Mouse (Mus musculus) midbrain, postnatal 0 days (tissue): Measurements from ENCODE around the gene Efnb2. TPM values are rescaled to one million over a fixed set of nuclear protein-coding genes. Genes with fewer than 3 reads are reported as not detected.
A peak's percentile ranks its signal among the peaks of the same experiment; 100 is the strongest.

Experiments used
- ATAC-seq: fragments of 200-750 bp; cut with Nextera tagmentation; 2 replicates; pipeline ENCODE4 v1.8.0; 2017; ENCODE audit warnings: moderate number of reproducible peaks, mild to moderate bottlenecking, moderate TSS enrichment, moderate library complexity; ENCODE audit not compliant: low FRiP score
- DNase-seq: peaks from one replicate; pipeline ENCODE4 v3.0.0-alpha.2; 2015; ENCODE audit warnings: low spot score
- H3K27ac ChIP-seq: fragments of 300-500 bp; sonication (generic); 2 replicates; pipeline ENCODE4 v1.5.1; 2014; ENCODE audit warnings: low read depth, mild to moderate bottlenecking, low read length, mixed read lengths
- H3K27me3 ChIP-seq: fragments of 300-500 bp; sonication (generic); 2 replicates; pipeline ENCODE4 v1.6.1; 2014; ENCODE audit warnings: low read length, control low read depth, mixed read lengths; ENCODE audit not compliant: insufficient read depth
- H3K36me3 ChIP-seq: fragments of 300-500 bp; sonication (generic); 2 replicates; pipeline ENCODE4 v1.6.1; 2014; ENCODE audit warnings: low read length, control low read depth, mixed read lengths; ENCODE audit not compliant: insufficient read depth
- H3K4me1 ChIP-seq: fragments of 300-500 bp; sonication (generic); 2 replicates; pipeline ENCODE4 v1.6.1; 2014; ENCODE audit warnings: mild to moderate bottlenecking, control low read depth, antibody characterized with exemption, low read length, mixed read lengths; ENCODE audit not compliant: insufficient read depth
- H3K4me2 ChIP-seq: fragments of 300-500 bp; sonication (generic); 2 replicates; pipeline ENCODE4 v1.6.1; 2014; ENCODE audit warnings: low read depth, mild to moderate bottlenecking, low read length, mixed read lengths; ENCODE audit not compliant: poor library complexity, severe bottlenecking
- H3K4me3 ChIP-seq: fragments of 300-500 bp; sonication (generic); 2 replicates; pipeline ENCODE4 v1.5.1; 2014; ENCODE audit warnings: low read depth, mild to moderate bottlenecking, low read length, moderate library complexity
- H3K9ac ChIP-seq: fragments of 300-500 bp; sonication (generic); replicated peaks from 2 replicates; pipeline ENCODE4 v1.6.1; 2014; ENCODE audit warnings: mild to moderate bottlenecking, low read length, moderate library complexity, mixed read lengths; ENCODE audit not compliant: poor library complexity, severe bottlenecking
- H3K9me3 ChIP-seq: fragments of 300-500 bp; sonication (generic); 2 replicates; pipeline ENCODE4 v1.6.1; 2016; ENCODE audit warnings: low read length, control low read depth
- CTCF ChIP-seq: IDR thresholded peaks from 2 replicates; pipeline ENCODE4 v1.5.1; 2016; ENCODE audit warnings: antibody characterized with exemption, mild to moderate bottlenecking
- WGBS: fragments of 180-500 bp; shearing (Covaris S2); extraction: QIAGEN DNeasy Blood & Tissue Kit; methylation state at CpG from one replicate; pipeline ENCODE4 v1.1.7; 2014; 5-methylcytosine and 5-hydroxymethylcytosine counted together
- polyA plus RNA-seq: library from polyadenylated mRNA; unstranded; fragments of >200 nt; fragmentation: Nextera tagmentation; extraction: Ambion mirVana; gene quantifications from 2 replicates; pipeline ENCODE4 v1.2.1, GENCODE M21; 2015
- total RNA-seq: library from RNA; depleted of rRNA; stranded (reverse); fragments of >200 nt; gene quantifications from 2 replicates; pipeline ENCODE4 v1.2.3, GENCODE M21; 2014

Gene Efnb2
- total and polyA plus RNA-seq, 2 experiments from 2014 or later, result 6.8 to 20.7 TPM

- Histone ChIP-seq H3K9me3 (no peaks in the 10 kb centered on the region), H3K27ac (peak within 1 kb of the TSS; percentile 98), H3K4me3 (peak within 1 kb of the TSS; percentile 91), H3K36me3 (no peaks in the 10 kb centered on the region), H3K9ac (peak within 1 kb of the TSS; percentile 99), H3K4me1 (peaks cover 14% of the 10 kb centered on the region; the same call in 1 of the 2 replicates), H3K4me2 (peak within 1 kb of the TSS; percentile 71), H3K27me3 (no peaks in the 10 kb centered on the region)
- peak; percentile 96 for DNase-seq
- peak; percentile 96 for ATAC-seq
- 0% methylated on average over 76 of the region's 81 CpGs for WGBS
- TF ChIP-seq CTCF, result no peak
Observed at GRCm38 (mm10) chr8:8690146-8691092, 29.4 kb upstream of the Efnb2 start, which contains the start of gene Arglu1. Arglu1 (minus strand) TSS chr8:8690521.

GRCm38 (mm10) chr8:8689454-8690145, 28.6 kb upstream of the Efnb2 start:
- TF ChIP-seq CTCF, result no peak

GRCm38 (mm10) chr8:8688823-8689453, 27.9 kb upstream of the Efnb2 start:
- H3K9ac ChIP-seq, result peak overlapping the region; percentile 99; the same call in 1 of the 2 replicates
- H3K9me3 ChIP-seq, result no peaks in the 10 kb centered on the region
- no peak for TF ChIP-seq CTCF
- peaks cover 14% of the 10 kb centered on the region; the same call in 1 of the 2 replicates for H3K4me1 ChIP-seq
- 5% methylated on average over 9 of the region's 9 CpGs for WGBS
- ATAC-seq, result 0 out of 2 replicates have a peak, but pooled peaks have one; percentile 5
- DNase-seq, result no peak
- H3K27me3 ChIP-seq, result no peaks in the 10 kb centered on the region
- no peak overlapping the region for H3K27ac ChIP-seq
- H3K4me3 ChIP-seq, result peak overlapping the region; percentile 91
- H3K4me2 ChIP-seq, result peak overlapping the region; percentile 71
- H3K36me3 ChIP-seq, result no peaks in the 10 kb centered on the region

More at GRCm38 (mm10) chr8:8689454-8690145, 28.6 kb upstream of the Efnb2 start:
- peak; percentile 81 for ATAC-seq
- H3K4me1 ChIP-seq, result peaks cover 14% of the 10 kb centered on the region; the same call in 1 of the 2 replicates
- peak overlapping the region; percentile 99 for H3K9ac ChIP-seq
- peak; percentile 67 for DNase-seq
- H3K27me3 ChIP-seq, result no peaks in the 10 kb centered on the region
- peak overlapping the region; percentile 98 for H3K27ac ChIP-seq
- peak overlapping the region; percentile 91 for H3K4me3 ChIP-seq
- H3K36me3 ChIP-seq, result no peaks in the 10 kb centered on the region
- no peaks in the 10 kb centered on the region for H3K9me3 ChIP-seq
- H3K4me2 ChIP-seq, result peak overlapping the region; percentile 71
- under 1% methylated on average over 56 of the region's 68 CpGs for WGBS

- TF ChIP-seq CTCF, result no peak
- no peak overlapping the region for H3K4me2 ChIP-seq
- WGBS, result 75% methylated on average over 2 of the region's 2 CpGs
- peaks cover 14% of the 10 kb centered on the region; the same call in 1 of the 2 replicates for H3K4me1 ChIP-seq
- H3K27ac ChIP-seq, result no peak overlapping the region
- DNase-seq, result no peak
- H3K4me3 ChIP-seq, result no peak overlapping the region
- no peaks in the 10 kb centered on the region for H3K9me3 ChIP-seq
- peaks cover 10% of the 10 kb centered on the region for H3K36me3 ChIP-seq
- no peaks in the 10 kb centered on the region for H3K27me3 ChIP-seq
- H3K9ac ChIP-seq, result no peak overlapping the region
- no peak for ATAC-seq
Observed at GRCm38 (mm10) chr8:8685517-8685916, 24.5 kb upstream of the Efnb2 start.

- Histone ChIP-seq H3K9me3 (no peaks in the 10 kb centered on the region), H3K4me1 (peaks cover 5% of the 10 kb centered on the region; the same call in 1 of the 2 replicates), H3K27ac (no peak overlapping the region), H3K4me2 (no peak overlapping the region), H3K9ac (no peak overlapping the region), H3K4me3 (no peak overlapping the region), H3K27me3 (no peaks in the 10 kb centered on the region), H3K36me3 (peaks cover 23% of the 10 kb centered on the region)
- ATAC-seq, result no peak
- TF ChIP-seq CTCF, result no peak
- 92% methylated on average over 3 of the region's 3 CpGs for WGBS
- DNase-seq, result no peak
Observed at GRCm38 (mm10) chr8:8682697-8683096, 21.7 kb upstream of the Efnb2 start.
